Mouse (Mus musculus): ENCODE measurements around the gene Nucb1.

DNA sequence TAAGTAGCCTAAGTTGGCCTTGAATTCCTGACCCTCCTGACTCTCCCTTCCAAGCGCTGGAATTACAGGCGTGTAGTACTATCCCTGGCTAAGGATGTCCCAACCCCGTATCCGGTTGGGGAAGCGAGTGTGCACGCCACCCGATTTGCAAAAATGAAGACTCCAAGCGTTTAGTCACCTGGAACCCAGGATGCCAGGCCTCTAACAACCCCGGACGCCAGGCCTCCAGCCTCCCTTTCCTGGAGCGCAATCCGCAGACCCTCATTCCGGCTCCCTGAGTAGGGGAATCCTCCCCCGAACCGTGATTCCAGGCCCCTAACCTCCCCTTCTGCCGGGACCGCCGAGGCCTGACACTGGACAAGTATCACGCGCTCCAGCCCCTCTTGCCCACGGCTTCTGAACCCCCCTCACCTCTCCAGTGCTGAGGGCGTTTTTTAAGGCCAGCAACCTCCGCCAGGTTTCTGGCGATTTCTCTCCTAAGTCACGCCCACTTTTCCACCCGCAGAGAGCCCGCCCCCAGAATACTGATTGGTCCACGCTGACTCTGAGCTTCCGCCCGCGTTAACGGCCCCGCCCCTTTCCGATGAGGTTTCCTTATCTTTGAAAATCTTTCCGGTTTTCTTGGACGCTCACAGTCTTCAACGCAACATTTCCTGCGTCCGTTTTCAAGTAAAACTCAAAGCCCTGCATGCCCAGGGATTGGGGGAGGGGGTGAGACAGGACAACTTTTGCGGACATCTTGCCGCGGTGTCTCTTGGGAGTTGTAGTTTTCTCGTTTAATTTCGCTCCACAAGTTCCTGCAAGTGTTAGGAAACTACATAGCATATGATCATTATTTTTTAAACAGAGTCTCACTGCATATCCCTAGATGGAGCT, at the start of gene Nucb1:
- TF ChIP-seq CTCF (IDR thresholded peaks at IDR 0.05; ENCODE audit: low read depth, low read length) (no peak), POLR2A (IDR thresholded peaks at IDR 0.05; ENCODE audit: extremely low read depth, insufficient read depth, low read length) (peak; percentile 64; the same call in 1 of the 2 replicates)

Measured in liver, adult 2 months (tissue).